Mouse (Mus musculus) splenic B cell, adult 2 months (primary cell): ENCODE measurements around the gene Noto.

Experiments used
- DNase-seq: peaks from one replicate; pipeline ENCODE4 v3.0.0-alpha.2; 2011; ENCODE audit warnings: low read depth, low spot score
- H3K27me3 ChIP-seq: 2 replicates; pipeline ENCODE4 v1.6.1; 2012; ENCODE audit warnings: mild to moderate bottlenecking, low read length, moderate library complexity, mixed read lengths; ENCODE audit not compliant: control insufficient read depth, poor library complexity, insufficient read depth, severe bottlenecking
- H3K36me3 ChIP-seq: 2 replicates; pipeline ENCODE4 v1.6.1; 2012; ENCODE audit warnings: mild to moderate bottlenecking, low read length, moderate library complexity, mixed read lengths; ENCODE audit not compliant: control insufficient read depth, poor library complexity, insufficient read depth, severe bottlenecking

Gene Noto

DNA sequence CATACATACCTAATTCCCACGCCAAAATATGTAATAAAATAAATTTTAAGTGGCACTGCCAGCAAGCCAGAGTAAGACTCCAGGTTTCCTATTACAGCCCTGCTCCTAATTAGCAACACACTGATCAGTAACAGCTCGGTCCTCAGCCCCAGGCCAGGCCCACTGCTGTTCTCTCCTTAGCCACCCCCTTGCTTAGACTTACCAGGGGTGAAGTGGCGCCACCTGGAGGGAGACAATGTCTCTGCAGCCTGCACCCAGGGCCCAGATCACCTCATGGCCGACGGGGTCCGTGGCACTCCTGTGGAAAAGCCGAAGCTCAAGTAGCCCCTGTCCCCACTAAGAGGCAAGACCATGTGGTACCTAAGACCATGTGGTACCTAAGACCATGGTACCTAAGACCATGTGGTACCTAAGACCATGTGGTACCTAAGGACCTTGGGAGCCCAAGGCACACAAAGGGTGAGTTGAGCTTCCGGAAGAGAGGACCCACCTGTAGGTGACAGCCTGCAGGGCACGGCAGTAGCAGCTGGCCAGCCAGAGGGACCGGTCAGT lies 53.8 kb downstream of the Noto start:
- DNase-seq: peak; percentile 53
- Histone ChIP-seq H3K27me3 (no peaks in the 10 kb centered on the region), H3K36me3 (no peaks in the 10 kb centered on the region)

DNA sequence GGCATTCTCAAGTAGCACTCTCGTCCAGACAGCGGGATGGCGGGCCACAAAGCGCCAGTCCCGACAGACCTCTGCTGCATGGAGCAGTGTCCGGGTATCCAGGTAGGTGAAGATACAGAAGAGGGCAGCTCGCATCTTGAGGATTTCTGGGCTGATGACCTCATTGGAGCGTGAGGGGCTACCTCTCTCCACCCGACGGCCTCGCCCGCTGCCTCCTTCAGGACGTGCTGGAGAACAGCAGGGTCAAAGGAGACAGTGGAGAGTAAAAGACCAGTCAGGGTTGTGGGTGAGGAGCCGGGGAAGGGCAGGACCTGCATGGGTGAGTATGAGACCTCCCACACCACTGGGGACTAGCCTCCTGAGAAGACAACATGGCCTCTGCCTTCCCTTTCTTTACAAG lies 54.7 kb downstream of the Noto start:
- Histone ChIP-seq H3K27me3 (no peaks in the 10 kb centered on the region), H3K36me3 (no peaks in the 10 kb centered on the region)
- DNase-seq: no peak
